Mouse (Mus musculus): ENCODE results near the gene Gbp3. TPM values are rescaled to one million over a fixed set of nuclear protein-coding genes. Genes with fewer than 3 reads are reported as not detected.
A peak's percentile ranks its signal among the peaks of the same experiment; 100 is the strongest.
"Not testable (repeated sequence)": the region's sequence is repeated elsewhere in the genome, so short reads cannot be mapped to it uniquely, and the experiment has no call there.

The Gbp3 gene
- total RNA-seq, 2 experiments from 2014 or later = 2.9 to 3.0 TPM

GRCm38 (mm10) chr3:142560296-142560948 is 596 bp downstream of the Gbp3 start:
- TF ChIP-seq CTCF (IDR thresholded peaks at IDR 0.05) = peak; percentile 99
- Histone ChIP-seq H3K27ac (peak overlapping the region; percentile 83), H3K4me3 (peak overlapping the region; percentile 77)
- DNase-seq = peak; percentile 89
- intact Hi-C loops (cut with DNase I) = loop anchor here (1.0 to 10.0 kb wide), 3 partner anchors 62 to 286 kb away; partner anchors contain the start of gene Gbp2

GRCm38 (mm10) chr3:142561045-142561646 is 1.3 kb downstream of the Gbp3 start:
- Histone ChIP-seq H3K27ac (peak overlapping the region; percentile 83), H3K4me3 (peak overlapping the region; percentile 77)
- no peak for TF ChIP-seq CTCF (IDR thresholded peaks at IDR 0.05)
- DNase-seq = no peak
- intact Hi-C loops (cut with DNase I) = loop anchor here (5.0 to 10.0 kb wide), 2 partner anchors 61 to 286 kb away; partner anchors contain the start of gene Gbp2

- DNase-seq = no peak
- Histone ChIP-seq H3K27ac (no peak overlapping the region), H3K4me3 (peak overlapping the region; percentile 16; the same call in 1 of the 2 replicates)
- intact Hi-C loops (cut with DNase I) = loop anchor here (5.0 to 10.0 kb wide), 2 partner anchors 61 to 287 kb away; partner anchors contain the start of gene Gbp2
- no peak for TF ChIP-seq CTCF (IDR thresholded peaks at IDR 0.05)
Measured at GRCm38 (mm10) chr3:142561666-142562065, 1.8 kb downstream of the Gbp3 start.

- intact Hi-C loops (cut with DNase I) = loop anchor here (10.0 kb wide), 1 partner anchor 293 kb away; no protein-coding TSS in a partner anchor
- not testable (repeated sequence) for H3K4me3 ChIP-seq, DNase-seq, H3K27ac ChIP-seq
Measured at GRCm38 (mm10) chr3:142567490-142567889, 7.7 kb downstream of the Gbp3 start.

- no peak overlapping the region for H3K27ac ChIP-seq
- intact Hi-C loops (cut with DNase I) = no loop called here
- TF ChIP-seq CTCF (IDR thresholded peaks at IDR 0.05) = no peak
- H3K4me3 ChIP-seq = no peak overlapping the region
- no peak for DNase-seq
Measured at GRCm38 (mm10) chr3:142570738-142571137, 10.9 kb downstream of the Gbp3 start.

- Histone ChIP-seq H3K27ac (no peak overlapping the region), H3K4me3 (no peak overlapping the region)
- no peak for TF ChIP-seq CTCF (IDR thresholded peaks at IDR 0.05)
- intact Hi-C loops (cut with DNase I) = no loop called here
- DNase-seq = no peak
Measured at GRCm38 (mm10) chr3:142577108-142577507, 17.3 kb downstream of the Gbp3 start.

GRCm38 (mm10) chr3:142578342-142578741 is 18.5 kb downstream of the Gbp3 start:
- no peak overlapping the region for H3K27ac ChIP-seq
- intact Hi-C loops (cut with DNase I) = no loop called here
- no peak for DNase-seq
- no peak for TF ChIP-seq CTCF (IDR thresholded peaks at IDR 0.05)
- no peak overlapping the region for H3K4me3 ChIP-seq

GRCm38 (mm10) chr3:142583067-142583466 is 23.2 kb downstream of the Gbp3 start:
- DNase-seq = no peak

GRCm38 (mm10) chr3:142587386-142587785 is 27.6 kb downstream of the Gbp3 start:
- intact Hi-C loops (cut with DNase I) = no loop called here
- Histone ChIP-seq H3K4me3 (no peak overlapping the region), H3K27ac (no peak overlapping the region)
- no peak for DNase-seq
- no peak for TF ChIP-seq CTCF (IDR thresholded peaks at IDR 0.05)

More at GRCm38 (mm10) chr3:142583067-142583466, 23.2 kb downstream of the Gbp3 start:
- Histone ChIP-seq H3K4me3 (no peak overlapping the region), H3K27ac (no peak overlapping the region)
- no peak for TF ChIP-seq CTCF (IDR thresholded peaks at IDR 0.05)
- intact Hi-C loops (cut with DNase I) = no loop called here

GRCm38 (mm10) chr3:142588888-142589287 is 29.1 kb downstream of the Gbp3 start:
- DNase-seq = no peak
- no peak overlapping the region for H3K27ac ChIP-seq
- no peak overlapping the region for H3K4me3 ChIP-seq
- intact Hi-C loops (cut with DNase I) = no loop called here
- no peak for TF ChIP-seq CTCF (IDR thresholded peaks at IDR 0.05)

- no peak for DNase-seq
- intact Hi-C loops (cut with DNase I) = no loop called here
- TF ChIP-seq CTCF (IDR thresholded peaks at IDR 0.05) = no peak
- no peak overlapping the region for H3K4me3 ChIP-seq
- no peak overlapping the region for H3K27ac ChIP-seq
Measured at GRCm38 (mm10) chr3:142590431-142591067, 30.7 kb downstream of the Gbp3 start.

- intact Hi-C loops (cut with DNase I) = no loop called here
- no peak within 1 kb of the TSS for H3K4me3 ChIP-seq
- H3K27ac ChIP-seq = no peak within 1 kb of the TSS
- DNase-seq = no peak
- no peak for TF ChIP-seq CTCF (IDR thresholded peaks at IDR 0.05)
Measured at GRCm38 (mm10) chr3:142594547-142594946, 34.7 kb downstream of the Gbp3 start, which contains the start of gene Gbp2b. Gene Gbp2b (plus strand): TSS chr3:142594847.

- DNase-seq = no peak
- no peak for TF ChIP-seq CTCF (IDR thresholded peaks at IDR 0.05)
- H3K4me3 ChIP-seq = no peak overlapping the region
- no peak overlapping the region for H3K27ac ChIP-seq
- intact Hi-C loops (cut with DNase I) = no loop called here
Measured at GRCm38 (mm10) chr3:142597923-142598322, 38.1 kb downstream of the Gbp3 start.

Measured in gastrocnemius, adult 2 months (tissue).